Mouse (Mus musculus) cerebellum, adult 2 months (tissue): Measurements from ENCODE around the gene Shtn1. TPM values are rescaled to one million over a fixed set of nuclear protein-coding genes. Genes with fewer than 3 reads are reported as not detected.
A peak's percentile ranks its signal among the peaks of the same experiment; 100 is the strongest.

Experiments
- DNase-seq, 2 experiments: peaks; one replicate each; pipeline ENCODE4 v3.0.0; 2021
- H3K27ac ChIP-seq: fragments of 200-500 bp; 2 replicates; pipeline ENCODE4 v1.5.1; 2012; ENCODE audit warnings: low read length, control low read depth, inconsistent platforms; ENCODE audit not compliant: insufficient read depth
- H3K27me3 ChIP-seq: fragments of 200-500 bp; 2 replicates; pipeline ENCODE4 v1.6.1; 2012; ENCODE audit warnings: inconsistent platforms, mild to moderate bottlenecking, low read length, moderate library complexity; ENCODE audit not compliant: control insufficient read depth, insufficient read depth
- H3K4me1 ChIP-seq: fragments of 200-500 bp; 2 replicates; pipeline ENCODE4 v1.6.1; 2011; ENCODE audit warnings: low read length; ENCODE audit not compliant: control insufficient read depth, insufficient read depth
- H3K4me3 ChIP-seq: fragments of 200-500 bp; replicated peaks from 2 replicates; pipeline ENCODE3; 2011; ENCODE audit warnings: mild to moderate bottlenecking, low read depth, low read length, control low read depth; ENCODE audit not compliant: insufficient read depth
- CTCF ChIP-seq: fragments of 200-500 bp; IDR thresholded peaks from 2 replicates; pipeline ENCODE4 v1.5.1; 2011; ENCODE audit warnings: low read depth, mild to moderate bottlenecking, control low read depth, low read length, moderate library complexity, borderline replicate concordance; ENCODE audit not compliant: insufficient read depth
- POLR2A ChIP-seq: fragments of 200-500 bp; IDR thresholded peaks from 2 replicates; pipeline ENCODE4 v1.6.1; 2011; ENCODE audit warnings: low read length, control low read depth, borderline replicate concordance; ENCODE audit not compliant: insufficient read depth
- WGBS: fragments of 180-500 bp; shearing (Covaris S2); methylation state at CpG from one replicate; pipeline ENCODE4 v1.1.7; 2018; 5-methylcytosine and 5-hydroxymethylcytosine counted together
- polyA plus RNA-seq: library from polyadenylated mRNA; depleted of rRNA; stranded (reverse); fragments of >200 nt; gene quantifications from 2 replicates; pipeline ENCODE4 v1.2.3, GENCODE M21; 2012

Gene Shtn1
- polyA plus RNA-seq, 1 experiment, result 22.5 TPM

DNA sequence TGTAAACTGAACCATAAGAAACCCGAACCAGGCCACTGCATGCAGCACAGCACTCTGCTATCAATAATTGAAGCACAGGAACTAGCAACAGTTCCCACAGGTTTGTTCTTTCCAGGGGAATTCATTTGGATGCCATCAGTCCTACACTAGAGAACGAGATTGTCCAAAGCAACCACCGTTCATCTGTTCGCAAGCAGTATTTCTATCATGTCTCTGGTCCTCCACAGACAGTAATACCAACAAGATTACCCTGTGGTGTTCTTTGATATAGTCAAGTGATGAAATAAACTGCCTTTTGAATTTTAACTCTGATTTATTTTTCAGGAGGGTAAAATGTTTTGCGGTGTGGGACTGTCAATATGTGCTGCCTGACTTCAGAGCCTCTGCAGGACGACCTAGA lies 27.0 kb downstream of the Shtn1 start:
- Histone ChIP-seq H3K4me1 (peaks cover 9% of the 10 kb centered on the region), H3K27ac (no peak overlapping the region), H3K4me3 (no peak overlapping the region), H3K27me3 (no peaks in the 10 kb centered on the region)
- WGBS, result 64% methylated on average over 6 of the region's 6 CpGs
- DNase-seq, result no peak
- no peak for TF ChIP-seq CTCF
- no peak for TF ChIP-seq POLR2A

DNA sequence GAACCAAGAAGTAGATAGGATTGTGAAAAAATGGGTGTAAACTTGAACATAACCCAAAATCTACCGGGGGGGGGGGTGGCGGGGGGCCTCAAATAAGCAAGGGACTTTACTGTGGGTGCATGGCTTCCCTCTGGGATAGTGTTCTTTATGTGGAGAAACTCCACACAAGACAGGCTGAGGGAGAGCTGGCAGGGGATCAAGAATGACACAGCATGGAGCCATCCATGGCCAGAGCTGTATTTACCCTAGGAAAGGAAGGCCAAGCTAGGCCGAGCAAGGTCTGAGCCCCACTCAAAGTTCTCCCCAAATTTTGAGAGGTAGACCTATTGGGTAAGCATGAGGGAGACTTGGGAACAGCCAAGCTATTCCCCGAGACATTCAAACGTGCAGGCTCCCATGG lies 28.4 kb downstream of the Shtn1 start:
- H3K27me3 ChIP-seq, result no peaks in the 10 kb centered on the region
- 61% methylated on average over 5 of the region's 5 CpGs for WGBS
- no peak overlapping the region for H3K4me3 ChIP-seq
- no peak overlapping the region for H3K27ac ChIP-seq
- H3K4me1 ChIP-seq, result peaks cover 9% of the 10 kb centered on the region
- DNase-seq, result peak; percentile 56 to 60
- TF ChIP-seq CTCF (no peak), POLR2A (no peak)

DNA sequence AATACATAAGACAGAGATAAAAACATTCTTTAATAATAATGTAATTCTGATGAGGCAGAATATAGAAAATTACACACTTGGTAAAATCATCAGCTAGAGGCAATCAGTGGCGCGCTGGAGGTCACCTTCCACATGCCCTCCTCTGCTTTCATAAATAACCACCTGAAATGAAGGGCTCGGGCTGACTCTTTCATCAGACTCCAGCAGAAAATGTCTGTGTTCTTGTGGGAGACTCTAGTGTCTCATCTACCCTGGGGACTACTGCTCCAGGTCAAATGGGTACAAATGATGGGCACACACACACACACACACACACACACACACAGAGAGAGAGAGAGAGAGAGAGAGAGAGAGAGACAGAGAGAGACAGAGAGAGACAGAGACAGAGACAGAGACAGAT lies 34.8 kb downstream of the Shtn1 start:
- no peak for TF ChIP-seq POLR2A
- TF ChIP-seq CTCF, result no peak
- DNase-seq, result no peak
- Histone ChIP-seq H3K27ac (no peak overlapping the region), H3K27me3 (no peaks in the 10 kb centered on the region), H3K4me3 (no peak overlapping the region), H3K4me1 (no peaks in the 10 kb centered on the region)
- WGBS, result 93% methylated on average over 3 of the region's 3 CpGs

DNA sequence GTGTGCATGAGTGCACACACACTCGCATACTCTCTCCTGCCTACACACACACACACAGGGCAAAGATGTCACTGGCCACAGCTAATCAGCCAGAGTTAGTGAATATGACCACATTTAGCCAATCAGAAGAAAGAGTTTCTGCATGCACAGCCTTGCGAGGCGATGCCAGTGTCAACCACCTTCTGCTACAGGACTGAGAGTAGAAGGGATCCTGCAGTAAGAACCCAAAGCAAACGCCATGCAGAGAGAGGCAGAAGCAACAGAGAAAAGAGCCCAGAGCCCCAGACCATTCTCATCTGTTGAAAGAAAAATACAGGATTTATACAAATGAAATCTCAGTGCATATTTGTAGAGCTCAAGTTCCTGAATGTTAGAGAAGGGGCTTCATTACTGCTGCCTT lies 37.1 kb downstream of the Shtn1 start:
- 72% methylated on average over 4 of the region's 4 CpGs for WGBS
- no peaks in the 10 kb centered on the region for H3K27me3 ChIP-seq

DNA sequence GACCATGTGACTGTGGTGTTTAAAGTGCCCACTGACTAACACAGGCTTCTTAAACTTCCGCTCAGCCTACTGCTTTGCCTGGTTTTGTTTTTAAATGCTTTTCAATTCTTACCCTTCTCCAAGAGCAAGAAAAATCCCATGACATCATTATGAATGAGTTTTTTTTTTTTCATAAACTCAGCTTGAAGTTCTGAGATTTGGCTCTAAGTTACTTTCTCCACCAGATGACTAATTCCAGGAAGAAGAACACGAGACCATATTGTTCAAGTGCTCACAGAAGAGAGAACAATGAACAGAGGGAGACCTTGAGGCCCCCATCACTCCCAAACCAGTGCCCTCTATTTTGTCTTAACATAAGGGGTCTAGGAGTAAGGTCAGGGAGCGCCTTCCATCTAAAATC lies 39.1 kb downstream of the Shtn1 start:
- H3K27me3 ChIP-seq, result no peaks in the 10 kb centered on the region
- H3K4me3 ChIP-seq, result no peak overlapping the region
- H3K27ac ChIP-seq, result no peak overlapping the region
- no peaks in the 10 kb centered on the region for H3K4me1 ChIP-seq
- no peak for DNase-seq
- TF ChIP-seq POLR2A (no peak), CTCF (no peak)
- 65% methylated on average over 3 of the region's 3 CpGs for WGBS

More for the DNA sequence above, 37.1 kb downstream of the Shtn1 start:
- TF ChIP-seq CTCF, result no peak
- no peak for TF ChIP-seq POLR2A
- Histone ChIP-seq H3K4me3 (no peak overlapping the region), H3K27ac (no peak overlapping the region), H3K4me1 (no peaks in the 10 kb centered on the region)
- DNase-seq, result no peak

DNA sequence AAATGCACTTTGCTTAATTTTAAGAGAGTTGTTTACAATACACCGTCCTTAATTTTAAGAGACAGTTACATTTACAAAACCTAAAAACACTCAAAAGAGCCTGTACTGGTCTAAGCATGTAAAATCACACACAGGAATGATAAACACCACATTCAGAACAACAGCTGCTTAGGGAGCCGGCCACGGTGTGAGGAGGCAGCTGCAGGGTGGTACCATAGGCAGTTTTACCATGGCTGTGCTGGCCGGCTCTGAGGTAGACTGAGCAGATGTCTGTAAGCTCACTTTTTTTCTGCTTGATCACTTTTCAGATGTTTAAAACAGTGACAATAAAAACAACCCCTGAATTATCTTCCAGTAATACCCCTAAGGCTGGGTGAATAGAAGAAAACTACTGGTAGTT lies 42.7 kb downstream of the Shtn1 start:
- WGBS, result 41% methylated on average over 4 of the region's 4 CpGs
- H3K27me3 ChIP-seq, result no peaks in the 10 kb centered on the region
- TF ChIP-seq CTCF, result no peak
- no peak for TF ChIP-seq POLR2A

DNA sequence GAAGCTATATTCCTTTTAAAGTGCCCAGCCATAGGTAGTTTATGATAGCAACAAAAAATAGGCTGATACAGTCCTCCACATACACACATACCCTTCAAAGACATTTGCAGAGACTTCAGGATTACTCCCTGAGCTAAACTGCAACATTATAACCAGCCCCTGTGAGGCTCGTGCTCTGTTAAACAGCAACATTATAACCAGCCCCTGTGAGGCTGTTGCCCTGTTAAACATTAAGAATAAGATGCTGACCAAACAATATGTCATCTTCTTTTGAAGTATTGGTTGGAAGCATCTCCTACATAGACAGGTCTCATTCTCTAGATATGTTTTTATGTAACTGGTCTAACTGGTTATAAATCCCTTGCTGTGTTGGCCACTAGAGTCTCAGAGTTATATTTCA lies 45.7 kb downstream of the Shtn1 start:
- TF ChIP-seq POLR2A (no peak), CTCF (no peak)
- H3K4me1 ChIP-seq, result no peaks in the 10 kb centered on the region
- no peak overlapping the region for H3K4me3 ChIP-seq
- no peaks in the 10 kb centered on the region for H3K27me3 ChIP-seq
- no peak for DNase-seq
- WGBS, result 91% methylated on average over 1 of the region's 1 CpGs
- H3K27ac ChIP-seq, result no peak overlapping the region

More for the DNA sequence above, 42.7 kb downstream of the Shtn1 start:
- Histone ChIP-seq H3K4me3 (no peak overlapping the region), H3K4me1 (no peaks in the 10 kb centered on the region), H3K27ac (no peak overlapping the region)
- no peak for DNase-seq

DNA sequence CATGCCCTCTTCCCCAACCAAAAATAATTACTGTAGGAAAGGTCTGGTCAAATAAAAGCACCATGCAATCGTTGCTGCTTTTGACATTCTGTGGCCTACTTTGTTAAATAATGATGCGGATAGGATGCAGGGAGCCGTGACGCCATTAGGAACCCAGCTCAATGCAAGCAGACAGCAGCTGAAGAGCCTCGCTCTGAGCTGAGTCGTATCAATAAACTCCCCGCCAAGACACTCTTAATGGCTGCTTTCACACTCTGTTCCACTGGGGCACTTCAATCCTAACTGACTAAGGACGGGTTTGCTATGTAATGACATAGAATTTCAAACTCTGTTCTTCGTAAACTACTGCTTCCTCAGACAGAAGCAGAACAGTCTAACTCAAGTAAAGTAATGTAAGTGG lies 46.9 kb downstream of the Shtn1 start:
- Histone ChIP-seq H3K27me3 (no peaks in the 10 kb centered on the region), H3K4me3 (no peak overlapping the region), H3K4me1 (no peaks in the 10 kb centered on the region), H3K27ac (no peak overlapping the region)
- 77% methylated on average over 9 of the region's 9 CpGs for WGBS
- DNase-seq, result no peak
- TF ChIP-seq POLR2A, result no peak
- no peak for TF ChIP-seq CTCF

DNA sequence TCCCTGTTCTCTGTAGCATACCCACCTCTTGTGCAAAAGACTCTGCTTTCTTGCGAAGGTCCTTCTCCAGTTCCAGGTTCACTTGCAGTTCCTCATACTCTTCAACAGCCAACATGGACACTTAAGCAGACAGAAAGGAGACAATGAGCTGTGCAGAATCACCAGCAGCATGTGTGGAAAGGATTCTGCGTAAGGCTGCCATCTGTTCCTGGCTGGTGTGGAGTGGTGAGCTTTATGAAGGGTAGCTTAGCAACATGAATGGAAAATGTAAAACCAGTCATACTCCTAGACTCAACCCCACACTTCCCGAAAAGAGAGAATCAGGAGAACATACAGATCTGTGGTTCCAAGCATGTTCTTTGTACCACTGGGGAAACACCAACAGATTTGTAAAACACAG lies 47.8 kb downstream of the Shtn1 start:
- no peaks in the 10 kb centered on the region for H3K27me3 ChIP-seq
- 50% methylated on average over 3 of the region's 3 CpGs for WGBS
- H3K27ac ChIP-seq, result no peak overlapping the region
- H3K4me3 ChIP-seq, result no peak overlapping the region
- no peaks in the 10 kb centered on the region for H3K4me1 ChIP-seq
- no peak for DNase-seq
- TF ChIP-seq CTCF, result no peak
- no peak for TF ChIP-seq POLR2A
